21 mouse cellular contexts compared by ENCODE assay signal in the genomic region with DNA sequence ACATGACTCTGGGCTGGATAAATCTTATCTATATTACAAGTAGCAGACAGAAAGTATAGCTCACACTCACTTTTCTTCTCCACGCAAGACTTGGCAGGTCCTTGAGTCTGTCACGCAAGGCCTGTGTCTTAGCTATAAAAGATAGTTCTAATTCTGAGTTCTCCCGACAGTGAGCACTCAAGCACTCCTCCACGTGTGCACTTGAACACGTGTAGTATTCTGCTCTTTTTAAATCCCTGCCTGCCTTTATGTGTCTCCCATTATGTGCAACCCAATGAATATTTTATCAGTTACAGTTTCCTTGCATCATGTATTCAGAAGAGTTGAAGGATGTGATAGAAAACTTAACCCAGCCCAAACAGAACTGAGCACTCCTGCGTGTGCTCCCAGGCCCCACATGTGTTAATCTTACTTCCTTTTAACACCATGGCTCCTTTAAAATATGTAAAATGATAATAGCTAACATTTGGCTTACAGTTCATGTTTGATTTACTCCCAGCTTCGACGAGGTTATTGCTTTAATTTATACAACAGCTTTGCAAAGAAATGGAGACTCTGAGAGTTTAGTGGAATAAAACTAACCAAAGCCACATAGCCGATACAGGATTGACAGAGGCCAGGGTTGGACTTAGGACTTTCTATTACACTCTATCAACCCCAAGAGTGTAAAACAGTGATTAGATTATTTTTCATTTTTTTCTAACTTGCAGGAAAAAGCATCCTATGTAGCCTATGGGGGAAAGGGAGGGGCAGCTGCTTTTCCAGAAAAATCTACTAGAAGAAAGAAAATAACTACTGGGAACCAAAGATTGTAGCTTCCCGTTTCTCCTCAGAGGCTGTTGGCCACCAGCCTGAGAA.
A peak's percentile ranks its signal among the peaks of the same experiment; 100 is the strongest.
DNase-seq lines count a peak whose midpoint lies in the region; ATAC-seq and TF ChIP-seq lines count a peak whose summit lies in the region.
"Had no signal": no experiment of that assay in that cellular context is flagged by ENCODE, and none has a peak within 500 bp of the region (broad histone marks: within the 10 kb centered on the region; RNA-seq: fewer than 3 reads in every experiment).

No protein-coding gene starts in this region.

- H3K4me3 ChIP-seq in heart, postnatal 0 days (ENCODE audit: low read depth, low read length) = no peak overlapping the region
- H3K4me3 ChIP-seq in liver, postnatal 0 days (ENCODE audit: low read depth, low read length) = no peak overlapping the region
- H3K4me3 ChIP-seq in liver, embryonic 11.5 days (ENCODE audit: low read depth, low read length) = no peak overlapping the region
- H3K4me3 ChIP-seq in intestine, embryonic 15.5 days (replicated peaks) = no peak overlapping the region
- no peak overlapping the region for H3K4me3 ChIP-seq in midbrain, embryonic 10.5 days
- H3K4me3 ChIP-seq: embryonic facial prominence, embryonic 12.5 days; erythroblast, embryonic 14.5 days; forebrain, embryonic 13.5 days had no signal

- no peaks in the 10 kb centered on the region for H3K36me3 ChIP-seq in heart, postnatal 0 days (replicated peaks; ENCODE audit: control insufficient read depth, insufficient read depth, low read length)
- H3K36me3 ChIP-seq in liver, postnatal 0 days (replicated peaks; ENCODE audit: insufficient read depth, low read length) = no peaks in the 10 kb centered on the region
- no peaks in the 10 kb centered on the region for H3K36me3 ChIP-seq in liver, embryonic 11.5 days (ENCODE audit: control insufficient read depth, insufficient read depth, low read length)
- no peaks in the 10 kb centered on the region for H3K36me3 ChIP-seq in intestine, embryonic 15.5 days
- no peaks in the 10 kb centered on the region for H3K36me3 ChIP-seq in midbrain, embryonic 10.5 days

- peak; percentile 22 for DNase-seq in heart, adult 11 months
- DNase-seq in heart, adult 9 months (ENCODE audit: low spot score in 2 of 2) = no peak
- DNase-seq in heart, postnatal 0 days (ENCODE audit: low spot score) = peak; percentile 25
- DNase-seq in heart, postnatal 14 days = no peak
- DNase-seq in liver, postnatal 0 days = no peak
- DNase-seq in liver, embryonic 11.5 days (ENCODE audit: low spot score) = no peak
- no peak for DNase-seq in midbrain, embryonic 10.5 days (ENCODE audit: low spot score)
- DNase-seq: adrenal gland, postnatal 25 days; cerebellum, adult 11 months; cerebellum, postnatal 10 days; gastrocnemius, postnatal 10 days; layer of hippocampus, postnatal 36 days; right cerebral cortex, postnatal 14 days; spleen, adult 18-20 months; thymus, postnatal 36 days had no signal

- H3K27ac ChIP-seq in heart, postnatal 0 days (ENCODE audit: low read depth) = 0 out of 2 replicates have a peak overlapping the region, but pooled peaks have one; percentile 23
- 0 out of 2 replicates have a peak overlapping the region, but pooled peaks have one; percentile 16 for H3K27ac ChIP-seq in liver, postnatal 0 days (ENCODE audit: low read depth)
- H3K27ac ChIP-seq in liver, embryonic 11.5 days (ENCODE audit: low read depth, low read length) = no peak overlapping the region
- 0 out of 2 replicates have a peak overlapping the region, but pooled peaks have one; percentile 38 for H3K27ac ChIP-seq in intestine, embryonic 15.5 days
- H3K27ac ChIP-seq in midbrain, embryonic 10.5 days (replicated peaks) = no peak overlapping the region
- H3K27ac ChIP-seq: embryonic facial prominence, embryonic 12.5 days; forebrain, embryonic 13.5 days; kidney, postnatal 0 days had no signal

- peaks cover 7% of the 10 kb centered on the region; the same call in 1 of the 2 replicates for H3K9me3 ChIP-seq in heart, postnatal 0 days (replicated peaks; ENCODE audit: control insufficient read depth, low read length)
- H3K9me3 ChIP-seq in liver, postnatal 0 days (ENCODE audit: low read length) = no peaks in the 10 kb centered on the region
- no peaks in the 10 kb centered on the region; the same call in 1 of the 2 replicates for H3K9me3 ChIP-seq in liver, embryonic 11.5 days (ENCODE audit: control insufficient read depth, low read length)
- no peaks in the 10 kb centered on the region for H3K9me3 ChIP-seq in intestine, embryonic 15.5 days
- H3K9me3 ChIP-seq in midbrain, embryonic 10.5 days (replicated peaks) = no peaks in the 10 kb centered on the region
- H3K9me3 ChIP-seq: embryonic facial prominence, embryonic 12.5 days had no signal

- TF ChIP-seq EP300 in heart, postnatal 0 days (IDR thresholded peaks at IDR 0.05; ENCODE audit: low read depth) = no peak
- no peak for TF ChIP-seq EP300 in liver, postnatal 0 days (IDR thresholded peaks at IDR 0.05; ENCODE audit: low read depth)

- no peak overlapping the region for H3K9ac ChIP-seq in heart, postnatal 0 days (replicated peaks; ENCODE audit: low read depth, low read length)
- H3K9ac ChIP-seq in liver, postnatal 0 days (replicated peaks) = no peak overlapping the region
- no peak overlapping the region for H3K9ac ChIP-seq in liver, embryonic 11.5 days (ENCODE audit: low read depth, low read length)
- H3K9ac ChIP-seq in intestine, embryonic 15.5 days = no peak overlapping the region
- H3K9ac ChIP-seq: embryonic facial prominence, embryonic 12.5 days; forebrain, embryonic 13.5 days had no signal

- no peak for ATAC-seq in heart, postnatal 0 days (ENCODE audit: insufficient read depth, low read depth)
- no peak for ATAC-seq in liver, postnatal 0 days
- ATAC-seq in liver, embryonic 11.5 days (replicated peaks; ENCODE audit: low FRiP score) = no peak
- ATAC-seq in intestine, embryonic 15.5 days = peak; percentile 85
- ATAC-seq: forebrain, embryonic 13.5 days; inflammation-experienced regulatory T-cells, adult 6 months had no signal

- no peak overlapping the region for H3K4me2 ChIP-seq in heart, postnatal 0 days (ENCODE audit: low read depth, low read length)
- no peak overlapping the region for H3K4me2 ChIP-seq in liver, postnatal 0 days (ENCODE audit: low read depth, low read length)
- no peak overlapping the region for H3K4me2 ChIP-seq in liver, embryonic 11.5 days
- H3K4me2 ChIP-seq in intestine, embryonic 15.5 days (replicated peaks) = no peak overlapping the region
- H3K4me2 ChIP-seq: embryonic facial prominence, embryonic 12.5 days; forebrain, embryonic 13.5 days had no signal

- no peaks in the 10 kb centered on the region for H3K27me3 ChIP-seq in heart, postnatal 0 days (ENCODE audit: control insufficient read depth, insufficient read depth, low read length)
- no peaks in the 10 kb centered on the region for H3K27me3 ChIP-seq in liver, postnatal 0 days (ENCODE audit: insufficient read depth, low read length)
- H3K27me3 ChIP-seq in liver, embryonic 11.5 days (replicated peaks; ENCODE audit: control insufficient read depth, insufficient read depth, low read length) = no peaks in the 10 kb centered on the region
- H3K27me3 ChIP-seq in intestine, embryonic 15.5 days (replicated peaks) = no peaks in the 10 kb centered on the region
- H3K27me3 ChIP-seq in midbrain, embryonic 10.5 days (ENCODE audit: low read depth, poor library complexity, severe bottlenecking) = no peaks in the 10 kb centered on the region
- H3K27me3 ChIP-seq: embryonic facial prominence, embryonic 12.5 days; forebrain, embryonic 13.5 days had no signal

- intact Hi-C loops in heart, postnatal 14 days (cut with DNase I) = no loop called here

- H3K4me1 ChIP-seq in heart, postnatal 0 days (ENCODE audit: control insufficient read depth, insufficient read depth) = peaks cover 10% of the 10 kb centered on the region; the same call in 1 of the 2 replicates
- no peaks in the 10 kb centered on the region for H3K4me1 ChIP-seq in liver, postnatal 0 days (ENCODE audit: insufficient read depth)
- no peaks in the 10 kb centered on the region for H3K4me1 ChIP-seq in liver, embryonic 11.5 days (replicated peaks; ENCODE audit: control insufficient read depth, insufficient read depth, low read length)
- H3K4me1 ChIP-seq in intestine, embryonic 15.5 days (replicated peaks) = 0 out of 2 replicates have a peak, but pooled peaks cover 3% of the 10 kb centered on the region
- no peaks in the 10 kb centered on the region for H3K4me1 ChIP-seq in midbrain, embryonic 10.5 days
- H3K4me1 ChIP-seq: forebrain, embryonic 13.5 days had no signal

- WGBS in heart, postnatal 0 days = 58% methylated on average over 10 of the region's 10 CpGs
- WGBS in liver, postnatal 0 days (ENCODE audit: insufficient replicate concordance) = 72% methylated on average over 10 of the region's 10 CpGs
- 78% methylated on average over 10 of the region's 10 CpGs for WGBS in liver, embryonic 11.5 days
- 77% methylated on average over 10 of the region's 10 CpGs for WGBS in intestine, embryonic 15.5 days
- WGBS in midbrain, embryonic 10.5 days = 92% methylated on average over 10 of the region's 10 CpGs

- no peak for TF ChIP-seq CTCF in heart, postnatal 0 days (IDR thresholded peaks at IDR 0.05; ENCODE audit: low read depth)
- TF ChIP-seq CTCF in liver, postnatal 0 days (IDR thresholded peaks at IDR 0.05; ENCODE audit: low read depth) = no peak

Comparison
In these comparisons a context has a peak if more than half of its experiments do, and no peak if none do; other contexts are left out.
1. DNase-seq: peak in heart, adult 11 months (single experiment) and heart, postnatal 0 days (single experiment); none in heart, adult 9 months (0 of 2), heart, postnatal 14 days (0 of 2), liver, postnatal 0 days (single experiment), liver, embryonic 11.5 days (single experiment) and midbrain, embryonic 10.5 days (single experiment).
2. H3K27ac ChIP-seq: peak in heart, postnatal 0 days (single experiment), liver, postnatal 0 days (single experiment) and intestine, embryonic 15.5 days (single experiment); none in liver, embryonic 11.5 days (single experiment) and midbrain, embryonic 10.5 days (single experiment).